Mouse (Mus musculus): ENCODE measurements around the gene Sardh. TPM values are rescaled to one million over a fixed set of nuclear protein-coding genes. Genes with fewer than 3 reads are reported as not detected.

Gene Sardh
- polyA plus RNA-seq, 1 experiment from 2014 or later, result 3.1 TPM

GRCm38 (mm10) chr2:27149457-27149856, 98.7 kb downstream of the Sardh start:
- H3K36me3 ChIP-seq, result no peaks in the 10 kb centered on the region
- peak overlapping the region; percentile 16; the same call in 1 of the 2 replicates for H3K27ac ChIP-seq
- H3K4me1 ChIP-seq, result peaks cover 18% of the 10 kb centered on the region
- H3K9me3 ChIP-seq (replicated peaks), result no peaks in the 10 kb centered on the region
- H3K4me3 ChIP-seq, result no peak overlapping the region
- 7% methylated on average over 2 of the region's 2 CpGs for WGBS
- DNase-seq (ENCODE audit: low spot score), result no peak
- no peaks in the 10 kb centered on the region for H3K27me3 ChIP-seq (ENCODE audit: low read depth, poor library complexity, severe bottlenecking)

DNA sequence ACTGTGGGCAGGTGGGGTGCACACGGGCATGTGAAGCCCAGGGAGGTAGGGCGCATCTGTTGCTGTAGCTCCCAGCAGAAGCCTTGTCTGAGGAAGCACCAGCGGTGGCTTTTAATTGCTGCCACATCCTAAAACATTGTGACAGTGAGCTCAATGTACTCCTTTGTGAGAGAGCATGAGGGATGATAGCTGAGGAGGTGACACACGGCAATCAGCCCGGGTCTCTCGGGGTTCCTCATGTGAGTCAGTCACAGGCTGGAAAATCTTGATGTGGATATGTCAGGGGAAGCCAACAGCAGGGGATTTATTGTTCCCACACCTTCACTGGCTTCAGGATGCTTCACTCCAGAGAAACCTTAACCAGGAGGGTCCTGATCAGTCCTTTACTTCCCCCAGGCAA, 101.3 kb downstream of the Sardh start:
- 71% methylated on average over 6 of the region's 6 CpGs for WGBS
- no peak for DNase-seq (ENCODE audit: low spot score)
- Histone ChIP-seq H3K36me3 (no peaks in the 10 kb centered on the region), H3K9me3 (replicated peaks) (no peaks in the 10 kb centered on the region), H3K4me1 (peaks cover 28% of the 10 kb centered on the region), H3K27ac (no peak overlapping the region), H3K4me3 (no peak overlapping the region), H3K27me3 (ENCODE audit: low read depth, poor library complexity, severe bottlenecking) (peaks cover 20% of the 10 kb centered on the region)

DNA sequence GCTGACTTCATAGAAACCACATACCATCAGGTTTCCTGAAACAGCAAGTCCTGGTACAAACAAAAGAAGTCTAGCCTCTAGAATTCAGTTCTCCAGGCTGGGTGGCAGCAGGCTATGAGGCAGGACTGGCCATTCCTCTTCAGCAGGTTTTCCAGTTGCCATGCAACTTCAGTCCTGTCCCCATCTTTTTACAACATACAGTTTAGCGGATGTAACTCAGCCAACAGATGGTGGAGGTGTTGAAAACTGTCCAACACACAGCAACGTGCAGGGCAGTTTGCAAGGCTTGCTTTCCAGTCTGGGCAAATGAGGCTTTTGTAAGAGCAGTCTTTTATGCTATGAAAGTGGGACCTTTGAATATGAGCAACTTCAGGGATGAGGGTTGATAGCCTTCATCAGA, 103.2 kb downstream of the Sardh start:
- no peak overlapping the region for H3K4me3 ChIP-seq
- WGBS, result 79% methylated on average over 2 of the region's 2 CpGs
- peaks cover 39% of the 10 kb centered on the region for H3K27me3 ChIP-seq (ENCODE audit: low read depth, poor library complexity, severe bottlenecking)
- DNase-seq (ENCODE audit: low spot score), result no peak
- H3K36me3 ChIP-seq, result no peaks in the 10 kb centered on the region
- no peaks in the 10 kb centered on the region for H3K9me3 ChIP-seq (replicated peaks)
- no peak overlapping the region for H3K27ac ChIP-seq
- peaks cover 30% of the 10 kb centered on the region for H3K4me1 ChIP-seq

DNA sequence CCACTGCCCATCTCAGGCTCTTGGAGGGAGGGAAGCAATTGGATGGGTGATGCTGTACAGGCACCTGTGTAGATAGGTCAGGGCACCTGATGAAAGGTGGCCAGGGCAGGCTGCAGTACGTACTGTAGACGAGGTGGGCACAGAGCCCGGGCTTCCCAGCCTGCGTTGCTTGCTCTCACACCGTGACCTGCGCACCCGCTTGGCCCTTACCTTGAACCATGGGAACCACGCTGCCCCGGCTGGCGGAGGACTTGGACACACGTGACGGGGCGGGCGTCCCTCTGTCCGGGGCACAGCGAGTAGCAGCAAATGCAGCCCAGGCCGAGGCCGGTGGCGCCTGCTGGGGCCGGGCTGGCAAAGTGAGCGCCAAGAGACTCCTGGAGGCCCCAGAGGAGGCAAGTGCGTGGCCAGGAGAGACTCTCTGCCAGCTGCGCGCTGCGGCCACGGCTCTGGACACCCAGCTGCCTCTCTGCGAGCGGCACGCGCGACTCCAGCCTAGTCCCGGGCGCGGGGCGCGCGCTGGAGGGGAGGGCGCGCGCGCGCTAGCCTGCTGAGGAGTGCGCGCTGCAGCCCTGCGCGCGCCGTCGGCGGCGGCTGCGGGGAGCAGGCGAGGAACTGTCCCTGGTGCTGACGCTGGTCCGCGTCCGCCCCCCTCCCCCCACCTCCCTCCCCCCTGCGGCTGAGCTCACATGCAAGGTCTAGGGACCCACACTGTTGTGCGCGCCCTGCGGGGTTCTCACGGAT, 106.0 kb downstream of the Sardh start, which contains the start of gene Fam163b:
Gene Fam163b (minus strand): TSS at position 542 of the 744 bp plus-strand sequence.
- H3K27ac ChIP-seq, result peak within 1 kb of the TSS; percentile 73
- H3K4me1 ChIP-seq, result peaks cover 12% of the 10 kb centered on the region
- WGBS, result under 1% methylated on average over 61 of the region's 62 CpGs
- no peaks in the 10 kb centered on the region for H3K9me3 ChIP-seq (replicated peaks)
- H3K36me3 ChIP-seq, result no peaks in the 10 kb centered on the region
- DNase-seq (ENCODE audit: low spot score), result peak; percentile 85
- peaks cover 60% of the 10 kb centered on the region for H3K27me3 ChIP-seq (ENCODE audit: low read depth, poor library complexity, severe bottlenecking)
- peak within 1 kb of the TSS; percentile 60 for H3K4me3 ChIP-seq

Other genes starting within 250 kb of the Sardh start
- 86.4 and 109 TPM in 2 replicates for gene Cacfd1, start 238.4 kb downstream of the Sardh start, polyA plus RNA-seq (2016; fragmentation: Nextera tagmentation; extraction: Ambion mirVana)
- 0.49 and 0.91 TPM in 2 replicates for gene Slc2a6, start 220.3 kb downstream of the Sardh start, polyA plus RNA-seq (2016; fragmentation: Nextera tagmentation; extraction: Ambion mirVana)
- 0.16 and 1.5 TPM in 2 replicates for gene Mymk, start 176.2 kb downstream of the Sardh start, polyA plus RNA-seq (2016; fragmentation: Nextera tagmentation; extraction: Ambion mirVana)
- gene Adamtsl2, start 169.0 kb downstream of the Sardh start, polyA plus RNA-seq (2016; fragmentation: Nextera tagmentation; extraction: Ambion mirVana), result 3.5 and 9.1 TPM in 2 replicates
- gene Fam163b, start 105.8 kb downstream of the Sardh start, polyA plus RNA-seq (2016; fragmentation: Nextera tagmentation; extraction: Ambion mirVana), result 0.48 and 0.79 TPM in 2 replicates
- not detected in 2 replicates for gene Dbh, start 83.1 kb downstream of the Sardh start, polyA plus RNA-seq (2016; fragmentation: Nextera tagmentation; extraction: Ambion mirVana)
- gene Vav2, start 178.7 kb upstream of the Sardh start, polyA plus RNA-seq (2016; fragmentation: Nextera tagmentation; extraction: Ambion mirVana), result 9.2 and 9.6 TPM in 2 replicates
- 5.2 and 7.6 TPM in 2 replicates for gene Brd3os, start 194.0 kb upstream of the Sardh start, polyA plus RNA-seq (2016; fragmentation: Nextera tagmentation; extraction: Ambion mirVana)

Data from limb, embryonic 10.5 days (tissue).